Mouse (Mus musculus) c-Kit-positive CD71-negative TER-119-negative erythroid progenitor cells, embryonic 14.5 days (primary cell): ENCODE data around the gene Arl16.

ENCODE experiments used
- DNase-seq: peaks from one replicate; pipeline ENCODE4 v3.0.0-alpha.2; 2013; ENCODE audit warnings: low read depth

Arl16 gene

DNA sequence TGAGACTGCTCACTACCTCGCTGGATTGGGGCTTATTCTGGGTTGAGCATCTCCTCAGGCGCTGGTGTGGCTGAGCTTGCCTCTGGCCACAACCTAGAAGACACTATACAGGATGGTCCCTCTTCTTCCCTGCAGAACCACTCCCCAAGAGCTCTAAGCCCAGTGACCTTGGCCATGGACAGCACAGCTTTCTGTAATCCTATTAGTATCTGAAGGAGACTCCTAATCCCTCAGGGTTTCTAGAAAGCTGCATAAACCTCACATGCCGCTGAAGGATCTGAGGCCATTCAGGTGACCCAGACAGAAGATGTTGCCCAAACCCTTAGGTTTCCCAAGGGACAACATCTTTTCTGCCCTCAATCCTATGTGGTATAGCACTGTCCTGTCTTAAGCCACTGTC lies 15.2 kb downstream of the Arl16 start:
- DNase-seq: no peak

GRCm38 (mm10) chr11:120447179-120447578 lies 20.2 kb downstream of the Arl16 start:
- DNase-seq: no peak

DNA sequence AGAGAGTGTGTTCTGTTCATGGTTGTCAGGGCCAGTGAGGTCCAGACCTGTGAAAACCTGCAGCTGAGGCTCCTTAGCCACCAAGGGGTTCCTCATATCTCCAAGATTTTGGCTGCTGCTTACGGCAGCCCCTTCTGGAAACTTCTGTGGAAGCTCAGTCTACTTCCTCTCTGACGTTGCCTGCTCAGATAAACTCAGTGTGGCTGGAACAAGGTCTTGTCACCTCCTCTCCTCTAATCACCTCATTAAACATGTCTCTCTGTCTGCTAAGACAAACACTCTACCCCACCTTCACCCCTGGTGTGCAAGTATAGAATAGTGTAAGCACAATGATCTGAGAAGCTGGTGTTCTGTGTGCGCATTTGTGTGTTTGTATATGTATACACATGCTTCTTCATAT lies 21.9 kb downstream of the Arl16 start:
- DNase-seq: no peak

GRCm38 (mm10) chr11:120444106-120444505 lies 23.3 kb downstream of the Arl16 start:
- DNase-seq: no peak

GRCm38 (mm10) chr11:120442765-120443280 lies 24.6 kb downstream of the Arl16 start:
- DNase-seq: no peak

- DNase-seq: no peak
Observed at GRCm38 (mm10) chr11:120442344-120442743, 25.1 kb downstream of the Arl16 start, which contains the start of gene Tspan10. Gene Tspan10 (plus strand): TSS chr11:120442644.

DNA sequence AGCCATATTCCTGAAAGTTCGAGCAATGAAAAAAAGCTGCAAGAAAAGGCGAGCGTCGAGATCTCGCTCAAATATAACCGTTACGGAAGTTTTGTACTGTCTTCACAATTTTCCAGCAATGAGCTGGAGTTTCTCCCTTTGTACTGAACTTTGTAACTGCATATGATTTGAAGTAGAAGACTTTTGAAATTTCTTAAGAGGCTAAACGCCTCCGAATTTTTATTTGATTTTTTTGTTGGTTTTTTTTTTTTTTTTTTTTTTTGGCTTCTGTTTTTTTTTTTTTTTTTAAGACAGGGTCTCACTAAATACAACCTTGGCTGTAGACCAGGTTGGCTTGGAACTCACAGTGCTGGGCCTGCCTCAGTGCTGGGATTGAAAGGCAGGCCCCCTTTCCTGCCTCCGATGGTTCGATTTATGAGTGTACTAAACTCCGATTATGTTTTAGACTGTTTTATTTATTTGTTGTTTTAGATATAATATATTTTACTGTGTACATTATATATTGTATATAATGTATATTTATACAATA lies 29.5 kb downstream of the Arl16 start:
- DNase-seq: no peak

DNA sequence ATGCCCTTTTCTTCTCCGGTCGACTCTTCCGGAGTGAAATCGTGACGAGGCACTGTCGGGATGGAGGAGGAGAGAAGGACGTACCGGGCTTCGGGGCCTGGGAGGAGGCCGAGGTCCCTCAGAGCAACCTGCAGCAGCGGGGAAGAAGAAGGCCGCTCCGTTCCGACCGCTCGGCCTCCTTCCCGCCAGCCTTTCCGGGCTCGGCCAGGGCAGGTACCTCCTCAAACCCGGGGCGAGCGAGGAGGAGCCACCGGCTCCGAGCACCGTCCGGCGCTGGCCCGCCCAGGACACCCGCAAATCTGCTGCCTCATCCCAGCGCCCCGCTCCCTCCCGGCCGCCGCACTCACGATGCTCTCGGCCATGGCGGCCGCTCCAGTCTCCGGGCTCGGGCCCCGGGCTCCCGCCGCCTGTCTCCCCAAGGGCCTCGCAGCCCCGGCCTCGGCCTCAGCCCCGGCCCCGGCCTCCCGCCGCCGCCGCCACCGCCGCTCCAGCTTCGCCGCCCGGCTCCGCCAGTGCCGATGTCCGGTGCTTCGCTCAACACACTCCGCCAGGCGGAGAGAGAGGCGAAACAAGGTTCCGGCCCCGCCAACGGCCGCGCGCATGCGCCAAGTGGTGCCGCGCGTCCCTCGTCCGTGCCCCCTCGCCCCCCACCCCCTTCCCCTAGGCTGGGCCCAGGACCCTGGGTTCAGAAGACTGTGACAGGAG lies 30.1 kb downstream of the Arl16 start, which contains the start of gene Nploc4:
Gene Nploc4 (minus strand): TSS at position 557 of the 705 bp plus-strand sequence.
- peak; percentile 73 for DNase-seq

GRCm38 (mm10) chr11:120426727-120427126 lies 40.7 kb downstream of the Arl16 start:
- no peak for DNase-seq

DNA sequence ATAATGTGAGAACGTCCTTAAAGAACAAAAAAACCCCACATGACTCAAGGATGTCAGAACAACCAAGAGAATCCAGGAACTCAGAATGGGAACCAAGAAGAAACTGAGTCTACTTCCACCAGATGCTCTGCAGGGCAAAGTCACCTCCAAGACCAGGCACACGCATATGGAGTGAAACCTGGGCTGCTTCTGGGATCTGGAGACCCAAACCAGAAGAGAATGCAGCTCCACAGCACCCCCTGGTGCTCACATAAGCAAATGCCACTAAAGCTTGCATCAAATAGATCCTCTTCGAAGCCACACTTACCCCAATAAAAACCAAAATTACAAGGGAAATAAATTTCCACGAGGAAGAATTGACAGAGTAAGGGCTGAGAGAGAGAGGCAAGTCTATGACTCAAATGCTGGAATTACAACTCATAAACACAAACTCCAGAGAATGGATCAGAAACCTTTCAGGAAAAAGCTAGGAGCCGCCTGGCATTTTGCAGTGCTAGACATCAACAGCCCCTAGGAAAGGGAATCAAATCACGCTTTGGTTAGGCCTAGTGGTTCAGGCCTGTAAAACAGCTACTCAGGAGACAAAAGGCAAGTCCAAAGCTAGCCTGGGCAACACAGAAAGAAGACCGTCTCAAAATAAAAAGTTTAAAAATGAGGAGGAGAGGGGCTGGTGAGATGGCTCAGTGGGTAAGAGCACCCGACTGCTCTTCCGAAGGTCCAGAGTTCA lies 43.7 kb downstream of the Arl16 start:
- DNase-seq: no peak

GRCm38 (mm10) chr11:120422651-120423568 lies 44.5 kb downstream of the Arl16 start:
- no peak for DNase-seq

DNA sequence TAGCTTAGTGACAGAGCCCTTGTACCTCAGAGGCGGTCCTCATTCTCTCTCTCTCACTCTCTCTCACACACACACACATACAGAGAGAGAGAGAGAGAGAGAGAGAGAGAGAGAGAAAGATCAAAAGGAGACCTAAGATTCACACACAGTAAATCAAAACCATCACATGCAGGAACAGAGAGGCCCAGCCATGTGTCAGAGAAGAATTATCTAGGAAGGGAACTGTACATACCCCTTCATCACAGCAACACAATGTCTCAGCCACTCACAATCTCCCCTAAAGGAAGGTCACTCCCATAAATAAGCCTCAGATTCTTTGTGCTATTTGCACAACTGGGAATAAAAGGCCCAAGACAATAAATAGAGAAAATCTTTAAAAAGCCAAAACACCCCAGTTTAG lies 48.8 kb downstream of the Arl16 start:
- no peak for DNase-seq

DNA sequence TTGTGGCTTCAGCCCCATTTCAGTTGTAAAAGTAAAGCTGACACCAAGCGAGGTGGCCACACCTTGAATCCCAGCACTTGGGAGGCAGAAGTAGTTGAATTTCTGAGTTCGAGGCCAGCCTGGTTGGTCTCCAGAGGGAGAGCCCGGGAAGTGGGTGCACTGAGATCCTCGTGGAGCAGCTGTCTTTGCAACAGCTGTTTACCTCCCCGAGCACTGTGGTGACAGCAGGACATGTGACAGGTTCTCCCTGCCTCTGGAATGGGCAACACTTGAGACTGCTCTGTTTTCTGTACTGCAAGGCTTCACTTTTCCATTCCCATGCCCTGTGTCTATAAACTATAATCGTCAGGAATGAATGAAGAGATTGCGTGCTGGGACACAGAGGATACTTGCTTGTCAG lies 49.6 kb downstream of the Arl16 start:
- no peak for DNase-seq
